Mouse (Mus musculus) heart, postnatal 0 days (tissue): ENCODE data around the gene Hist1h1d.

Source experiments
- CTCF ChIP-seq: IDR thresholded peaks from 2 replicates; pipeline ENCODE4 v1.5.1; 2016; ENCODE audit warnings: antibody characterized with exemption, control low read depth, low read depth
- EP300 ChIP-seq: IDR thresholded peaks from 2 replicates; pipeline ENCODE4 v1.6.1; 2016; ENCODE audit warnings: antibody characterized with exemption, low read depth

DNA sequence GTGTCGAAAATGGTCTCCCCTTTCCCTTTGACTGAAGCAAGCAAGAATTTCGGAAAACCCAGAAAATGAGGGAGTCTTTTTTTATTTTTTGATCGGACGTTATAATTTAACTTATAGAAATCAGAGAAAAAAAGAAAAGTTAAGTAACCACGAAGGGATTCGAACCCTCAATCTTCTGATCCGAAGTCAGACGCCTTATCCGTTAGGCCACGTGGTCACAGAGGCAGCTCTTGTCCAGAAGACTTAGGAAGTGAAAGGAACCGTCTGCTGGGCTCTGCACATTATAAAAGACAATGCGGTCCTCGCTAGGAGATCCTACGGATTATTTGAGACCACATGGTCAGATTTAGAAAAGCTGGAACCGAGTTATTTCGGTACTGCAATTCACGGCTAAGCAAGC, 26.8 kb upstream of the Hist1h1d start:
- TF ChIP-seq CTCF (no peak), EP300 (no peak)
